Mouse (Mus musculus) hindbrain, postnatal 0 days (tissue): ENCODE results near the gene Napa. TPM values are rescaled to one million over a fixed set of nuclear protein-coding genes. Genes with fewer than 3 reads are reported as not detected.

Experiments
- ATAC-seq: fragments of 200-750 bp; cut with Nextera tagmentation; 2 replicates; pipeline ENCODE4 v1.8.0; 2017; ENCODE audit warnings: mild to moderate bottlenecking, moderate TSS enrichment, moderate library complexity
- DNase-seq: peaks from one replicate; pipeline ENCODE4 v3.0.0-alpha.2; 2015; ENCODE audit warnings: low spot score
- H3K27ac ChIP-seq: fragments of 300-500 bp; sonication (generic); 2 replicates; pipeline ENCODE4 v1.5.1; 2014; ENCODE audit warnings: mild to moderate bottlenecking
- H3K27me3 ChIP-seq: fragments of 300-500 bp; sonication (generic); 2 replicates; pipeline ENCODE4 v1.6.1; 2014; ENCODE audit warnings: low read length, mixed read lengths; ENCODE audit not compliant: insufficient read depth
- H3K36me3 ChIP-seq: fragments of 300-500 bp; sonication (generic); 2 replicates; pipeline ENCODE4 v1.6.1; 2014; ENCODE audit warnings: low read length, mixed read lengths; ENCODE audit not compliant: insufficient read depth
- H3K4me1 ChIP-seq: fragments of 300-500 bp; sonication (generic); 2 replicates; pipeline ENCODE4 v1.6.1; 2014; ENCODE audit warnings: antibody characterized with exemption, low read length, mixed read lengths; ENCODE audit not compliant: insufficient read depth
- H3K4me2 ChIP-seq: fragments of 300-500 bp; sonication (generic); 2 replicates; pipeline ENCODE4 v1.6.1; 2014; ENCODE audit warnings: low read depth, mild to moderate bottlenecking, low read length, moderate library complexity, mixed read lengths
- H3K4me3 ChIP-seq: fragments of 300-500 bp; sonication (generic); 2 replicates; pipeline ENCODE4 v1.5.1; 2014; ENCODE audit warnings: low read length
- H3K9ac ChIP-seq: fragments of 300-500 bp; sonication (generic); replicated peaks from 2 replicates; pipeline ENCODE4 v1.6.1; 2014; ENCODE audit warnings: mild to moderate bottlenecking, low read length, moderate library complexity, mixed read lengths
- H3K9me3 ChIP-seq: fragments of 300-500 bp; sonication (generic); 2 replicates; pipeline ENCODE4 v1.6.1; 2016; ENCODE audit warnings: low read length, mixed read lengths
- CTCF ChIP-seq: IDR thresholded peaks from 2 replicates; pipeline ENCODE4 v1.5.1; 2016; ENCODE audit warnings: antibody characterized with exemption, control low read depth, low read depth
- WGBS: fragments of 180-500 bp; shearing (Covaris S2); extraction: QIAGEN DNeasy Blood & Tissue Kit; methylation state at CpG from one replicate; pipeline ENCODE4 v1.1.7; 2014; 5-methylcytosine and 5-hydroxymethylcytosine counted together
- polyA plus RNA-seq: library from polyadenylated mRNA; unstranded; fragments of >200 nt; fragmentation: Nextera tagmentation; extraction: Ambion mirVana; gene quantifications from 2 replicates; pipeline ENCODE4 v1.2.1, GENCODE M21; 2015
- total RNA-seq: library from RNA; depleted of rRNA; stranded (reverse); fragments of >200 nt; gene quantifications from 2 replicates; pipeline ENCODE4 v1.2.3, GENCODE M21; 2014; rRNA removed

Napa gene
- total and polyA plus RNA-seq, 2 experiments from 2014 or later = 253 to 441 TPM

DNA sequence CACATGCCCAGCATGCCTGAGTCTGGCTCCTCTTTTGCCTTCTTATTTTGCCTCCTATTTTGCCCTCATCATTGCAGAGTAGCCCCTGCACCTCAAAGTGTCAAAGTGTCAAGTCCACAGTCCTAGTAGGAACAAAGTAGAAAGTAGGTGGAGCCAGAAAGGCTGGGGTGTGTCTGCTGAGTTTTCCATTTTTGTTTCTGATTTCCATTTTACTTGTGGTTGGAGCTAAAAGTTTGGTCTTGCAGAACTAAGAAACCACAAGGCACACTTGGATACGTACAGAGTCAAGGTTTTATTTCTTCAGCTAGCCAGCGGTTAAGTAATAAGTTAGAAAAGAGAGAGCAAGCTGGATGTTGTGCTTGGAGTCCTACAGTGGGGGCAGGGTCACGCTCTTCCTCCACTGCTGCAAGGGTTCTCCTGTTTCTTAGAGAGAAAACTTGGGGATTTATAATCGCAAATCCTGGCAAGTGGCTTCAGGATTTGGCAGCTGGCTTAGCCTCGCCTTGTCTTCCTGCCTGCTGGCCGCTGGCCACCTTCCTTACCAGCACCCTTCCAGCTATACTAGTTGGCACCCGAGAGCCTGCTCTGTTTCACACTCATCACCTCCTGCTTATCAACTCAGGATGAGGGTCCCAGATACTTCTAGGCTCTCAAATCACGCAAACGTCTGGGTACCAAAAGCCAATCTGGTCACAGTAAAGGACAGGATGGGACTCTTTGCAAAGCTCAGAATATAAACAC lies 57.0 kb downstream of the Napa start:
- H3K27me3 ChIP-seq = no peaks in the 10 kb centered on the region
- H3K4me3 ChIP-seq = no peak overlapping the region
- no peaks in the 10 kb centered on the region for H3K4me1 ChIP-seq
- ATAC-seq = no peak
- peak; percentile 37 for DNase-seq
- peaks cover 6% of the 10 kb centered on the region; the same call in 1 of the 2 replicates for H3K36me3 ChIP-seq
- no peaks in the 10 kb centered on the region for H3K9me3 ChIP-seq
- 62% methylated on average over 9 of the region's 9 CpGs for WGBS
- H3K9ac ChIP-seq = no peak overlapping the region
- H3K27ac ChIP-seq = no peak overlapping the region
- no peak for TF ChIP-seq CTCF
- no peak overlapping the region for H3K4me2 ChIP-seq

DNA sequence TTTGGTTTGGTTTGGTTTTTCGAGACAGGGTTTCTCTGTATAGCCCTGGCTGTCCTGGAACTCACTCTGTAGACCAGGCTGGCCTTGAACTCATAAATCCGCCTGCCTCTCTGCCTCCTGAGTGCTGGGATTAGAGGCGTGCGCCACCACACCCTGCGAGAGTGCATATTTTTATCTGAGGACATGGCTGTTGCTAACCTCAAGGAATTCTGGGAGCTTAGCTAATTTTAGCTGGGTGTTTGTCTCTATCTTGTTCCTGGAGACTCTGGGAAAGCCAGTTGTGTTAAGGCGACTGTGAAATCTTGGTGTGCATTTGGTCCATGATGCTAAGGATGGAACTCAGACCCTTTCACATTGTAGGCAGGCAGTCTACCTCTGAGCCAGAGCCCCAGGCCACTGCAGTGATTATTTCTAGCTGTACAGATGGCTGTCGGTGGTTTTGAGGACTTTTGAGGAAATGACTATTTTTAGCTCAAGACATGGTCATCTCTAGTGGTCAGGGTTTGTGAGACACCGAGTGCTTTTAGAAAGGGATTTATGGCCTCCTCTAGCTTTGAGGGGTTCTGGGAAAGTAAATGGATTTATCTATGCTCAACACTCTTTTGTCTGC lies 58.0 kb downstream of the Napa start:
- Histone ChIP-seq H3K4me1 (no peaks in the 10 kb centered on the region), H3K36me3 (peaks cover 6% of the 10 kb centered on the region; the same call in 1 of the 2 replicates), H3K4me2 (no peak overlapping the region), H3K9ac (no peak overlapping the region), H3K9me3 (no peaks in the 10 kb centered on the region), H3K27ac (no peak overlapping the region), H3K27me3 (no peaks in the 10 kb centered on the region), H3K4me3 (no peak overlapping the region)
- 76% methylated on average over 8 of the region's 8 CpGs for WGBS
- TF ChIP-seq CTCF = no peak
- no peak for ATAC-seq
- DNase-seq = no peak

DNA sequence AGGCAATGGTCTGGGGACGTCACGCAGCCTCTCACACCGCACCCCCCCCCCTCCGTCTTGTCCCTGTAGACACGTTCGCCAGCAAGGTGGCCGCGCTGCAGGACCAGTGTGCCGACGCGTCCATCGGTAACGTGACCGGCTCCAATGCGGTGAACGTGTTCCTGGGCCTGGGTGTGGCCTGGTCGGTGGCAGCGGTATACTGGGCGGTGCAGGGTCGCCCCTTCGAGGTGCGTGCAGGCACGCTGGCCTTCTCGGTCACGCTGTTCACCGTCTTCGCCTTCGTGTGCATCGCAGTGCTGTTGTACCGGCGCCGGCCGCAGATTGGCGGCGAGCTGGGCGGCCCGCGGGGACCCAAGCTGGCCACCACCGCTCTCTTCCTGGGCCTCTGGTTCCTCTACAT lies 60.5 kb downstream of the Napa start:
- 20% methylated on average over 39 of the region's 39 CpGs for WGBS
- TF ChIP-seq CTCF = no peak
- Histone ChIP-seq H3K9ac (no peak overlapping the region), H3K27ac (no peak overlapping the region), H3K9me3 (no peaks in the 10 kb centered on the region), H3K36me3 (peaks cover 6% of the 10 kb centered on the region; the same call in 1 of the 2 replicates), H3K4me2 (peak overlapping the region; percentile 35), H3K4me3 (0 out of 2 replicates have a peak overlapping the region, but pooled peaks have one; percentile 6), H3K27me3 (no peaks in the 10 kb centered on the region), H3K4me1 (no peaks in the 10 kb centered on the region)
- peak; percentile 25; the same call in 1 of the 2 replicates for ATAC-seq
- DNase-seq = peak; percentile 14

DNA sequence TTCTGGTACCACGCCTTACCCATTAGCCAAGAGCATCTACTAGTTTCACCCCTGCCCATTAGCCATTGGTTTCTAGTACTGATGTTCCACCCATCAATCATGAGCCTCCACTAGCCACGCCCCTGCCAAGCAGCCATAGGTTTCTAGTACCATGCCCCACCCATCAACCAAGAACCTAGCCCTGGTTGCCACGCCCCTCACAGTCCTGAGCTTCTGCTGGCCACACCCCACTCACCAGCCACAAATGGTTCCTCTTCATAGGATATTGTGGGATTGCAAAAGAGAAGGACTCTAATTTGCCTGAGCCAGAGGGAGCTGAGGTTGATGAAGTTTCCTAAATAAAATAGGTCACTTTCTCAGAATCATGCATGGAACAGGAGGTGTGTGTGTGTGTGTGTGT lies 62.4 kb downstream of the Napa start:
- Histone ChIP-seq H3K4me1 (no peaks in the 10 kb centered on the region), H3K4me3 (no peak overlapping the region), H3K27ac (no peak overlapping the region), H3K36me3 (peaks cover 6% of the 10 kb centered on the region; the same call in 1 of the 2 replicates), H3K9me3 (no peaks in the 10 kb centered on the region), H3K27me3 (no peaks in the 10 kb centered on the region), H3K4me2 (no peak overlapping the region), H3K9ac (no peak overlapping the region)
- ATAC-seq (no peak), DNase-seq (no peak)
- WGBS = 75% methylated on average over 3 of the region's 3 CpGs
- TF ChIP-seq CTCF = no peak

DNA sequence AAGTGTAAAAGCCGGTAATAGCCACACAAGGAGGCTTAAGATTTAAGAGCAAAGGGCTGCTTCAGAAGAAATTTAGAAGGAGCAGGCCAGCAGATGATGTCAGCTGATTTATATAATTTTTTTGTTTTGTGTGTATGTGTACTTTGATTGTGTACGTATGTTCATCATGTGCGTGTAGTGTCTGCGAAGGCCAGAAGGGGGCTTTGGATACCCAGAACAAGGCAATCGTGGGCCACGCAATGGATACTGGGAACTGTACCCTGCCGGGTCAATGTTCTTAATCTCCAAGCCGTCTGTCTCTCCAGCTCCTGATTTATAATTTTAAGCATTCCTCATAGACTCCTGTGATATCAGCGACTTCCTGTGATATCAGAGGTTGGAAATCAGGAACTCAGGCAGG lies 63.0 kb downstream of the Napa start:
- Histone ChIP-seq H3K4me1 (no peaks in the 10 kb centered on the region), H3K9ac (no peak overlapping the region), H3K36me3 (peaks cover 6% of the 10 kb centered on the region; the same call in 1 of the 2 replicates), H3K4me3 (no peak overlapping the region), H3K27ac (no peak overlapping the region), H3K4me2 (no peak overlapping the region), H3K9me3 (no peaks in the 10 kb centered on the region), H3K27me3 (no peaks in the 10 kb centered on the region)
- no peak for DNase-seq
- ATAC-seq = no peak
- no peak; the same call in 1 of the 2 replicates for TF ChIP-seq CTCF
- 89% methylated on average over 9 of the region's 9 CpGs for WGBS

DNA sequence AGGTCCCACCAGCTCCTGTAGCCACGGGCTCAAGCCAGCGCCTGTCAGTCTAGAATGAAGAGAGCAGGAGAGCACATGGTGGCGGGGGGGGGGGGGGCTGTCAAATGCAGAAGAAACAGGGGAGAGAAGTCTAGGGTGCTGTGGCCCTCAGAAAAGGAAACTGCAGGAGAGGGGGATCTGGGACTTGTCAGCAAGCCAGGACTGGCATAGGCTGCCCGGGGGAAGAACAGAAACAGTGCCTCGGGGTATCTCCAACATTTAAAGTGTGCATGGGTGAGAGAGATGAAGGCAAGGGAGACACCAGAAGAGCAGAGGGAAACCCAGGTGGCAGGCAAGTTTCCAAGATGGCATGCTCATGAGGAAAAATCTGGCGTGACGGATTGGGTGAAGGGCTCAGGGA lies 63.8 kb downstream of the Napa start:
- WGBS = 63% methylated on average over 7 of the region's 7 CpGs
- H3K27me3 ChIP-seq = no peaks in the 10 kb centered on the region
- H3K27ac ChIP-seq = no peak overlapping the region
- TF ChIP-seq CTCF = no peak
- no peak overlapping the region for H3K4me2 ChIP-seq
- H3K36me3 ChIP-seq = peaks cover 4% of the 10 kb centered on the region; the same call in 1 of the 2 replicates
- H3K9me3 ChIP-seq = no peaks in the 10 kb centered on the region
- ATAC-seq (no peak), DNase-seq (no peak)
- no peak overlapping the region for H3K9ac ChIP-seq
- H3K4me1 ChIP-seq = no peaks in the 10 kb centered on the region
- no peak overlapping the region for H3K4me3 ChIP-seq

Other genes with a start within 250 kb of the Napa start
- gene Crx, start 218.5 kb upstream of the Napa start, total RNA-seq = not detected in 2 replicates
- gene Crx, start 218.5 kb upstream of the Napa start, polyA plus RNA-seq = not detected in 2 replicates
- gene Crxos, start 215.8 kb upstream of the Napa start, total RNA-seq = not detected in 2 replicates
- 0.15 TPM in 1 of 2 replicates, not detected in the other for gene Crxos, start 215.8 kb upstream of the Napa start, polyA plus RNA-seq
- gene Selenow, start 176.1 kb upstream of the Napa start, total RNA-seq = 501 and 566 TPM in 2 replicates
- gene Selenow, start 176.1 kb upstream of the Napa start, polyA plus RNA-seq = 1,894 and 2,002 TPM in 2 replicates
- gene Nop53, start 152.4 kb upstream of the Napa start, total RNA-seq = 76.5 and 82.1 TPM in 2 replicates
- gene Nop53, start 152.4 kb upstream of the Napa start, polyA plus RNA-seq = 124 and 127 TPM in 2 replicates
- gene Ehd2, start 130.9 kb upstream of the Napa start, total RNA-seq = 5.0 and 9.5 TPM in 2 replicates
- gene Ehd2, start 130.9 kb upstream of the Napa start, polyA plus RNA-seq = 4.4 and 5.3 TPM in 2 replicates
- gene Bicra, start 50.5 kb upstream of the Napa start, total RNA-seq = 6.2 and 8.5 TPM in 2 replicates
- gene Bicra, start 50.5 kb upstream of the Napa start, polyA plus RNA-seq = 3.4 and 3.8 TPM in 2 replicates
- gene Zfp541, start 36.6 kb upstream of the Napa start, total RNA-seq = 0.31 and 0.72 TPM in 2 replicates
- gene Zfp541, start 36.6 kb upstream of the Napa start, polyA plus RNA-seq = 0.15 and 0.24 TPM in 2 replicates
- 33.3 and 41.7 TPM in 2 replicates for gene Kptn, start 21.4 kb downstream of the Napa start, total RNA-seq
- 33.2 and 35.8 TPM in 2 replicates for gene Kptn, start 21.4 kb downstream of the Napa start, polyA plus RNA-seq
- gene Slc8a2, start 31.4 kb downstream of the Napa start, total RNA-seq = 78.6 and 79.4 TPM in 2 replicates
- 1.2 TPM in 2 replicates for gene Slc8a2, start 31.4 kb downstream of the Napa start, polyA plus RNA-seq
- gene Meis3, start 76.6 kb downstream of the Napa start, total RNA-seq = 76.6 and 81.3 TPM in 2 replicates
- gene Meis3, start 76.6 kb downstream of the Napa start, polyA plus RNA-seq = 77.5 and 84.6 TPM in 2 replicates
- 21.1 and 25.0 TPM in 2 replicates for gene Dhx34, start 123.6 kb downstream of the Napa start, total RNA-seq
- 9.1 and 9.4 TPM in 2 replicates for gene Dhx34, start 123.6 kb downstream of the Napa start, polyA plus RNA-seq
- 0.47 TPM in 1 of 2 replicates, not detected in the other for gene C5ar2, start 145.7 kb downstream of the Napa start, total RNA-seq
- 0.11 and 0.18 TPM in 2 replicates for gene C5ar2, start 145.7 kb downstream of the Napa start, polyA plus RNA-seq
- 1.4 and 1.9 TPM in 2 replicates for gene C5ar1, start 161.1 kb downstream of the Napa start, total RNA-seq
- 0.93 and 1.5 TPM in 2 replicates for gene C5ar1, start 161.1 kb downstream of the Napa start, polyA plus RNA-seq
- gene Inafm1, start 175.2 kb downstream of the Napa start, total RNA-seq = 56.0 and 71.3 TPM in 2 replicates
- gene Inafm1, start 175.2 kb downstream of the Napa start, polyA plus RNA-seq = 74.1 and 78.4 TPM in 2 replicates
- 11.8 and 27.9 TPM in 2 replicates for gene Ccdc9, start 188.3 kb downstream of the Napa start, total RNA-seq
- gene Ccdc9, start 188.3 kb downstream of the Napa start, polyA plus RNA-seq = 13.4 and 14.8 TPM in 2 replicates
- gene Bbc3, start 209.9 kb downstream of the Napa start, total RNA-seq = 51.0 and 55.8 TPM in 2 replicates
- gene Bbc3, start 209.9 kb downstream of the Napa start, polyA plus RNA-seq = 32.2 and 33.3 TPM in 2 replicates